Mouse (Mus musculus): ENCODE measurements at regions not wholly inside any gene's neighbourhood (a gene's known extent, or its start where the extent isn't known, plus 50 kb on each side); places are given as distances from the start of the nearest gene placed in this dataset.

- no peak for DNase-seq
These were observed 91.7 kb upstream of the Adgrb3 start for GRCm38 (mm10) chr1:25921184-25921583.

- no peak for DNase-seq
These were observed 64.7 kb upstream of the Adgrb3 start for GRCm38 (mm10) chr1:25894169-25894568.

GRCm38 (mm10) chr1:25892970-25893369 lies 63.5 kb upstream of the Adgrb3 start:
- peak; percentile 1 for DNase-seq

- peak; percentile 58 for DNase-seq
These were observed 62.7 kb upstream of the Adgrb3 start for GRCm38 (mm10) chr1:25892026-25892739.

- DNase-seq = no peak
These were observed 58.5 kb upstream of the Adgrb3 start for GRCm38 (mm10) chr1:25888004-25888403.

GRCm38 (mm10) chr1:25885049-25885448 lies 55.5 kb upstream of the Adgrb3 start:
- peak; percentile 5 for DNase-seq
